Mouse (Mus musculus) G1E (cell line): ENCODE results near the gene Gm21748. TPM values are rescaled to one million over a fixed set of nuclear protein-coding genes. Genes with fewer than 3 reads are reported as not detected.
"Not testable (repeated sequence)": the region's sequence is repeated elsewhere in the genome, so short reads cannot be mapped to it uniquely, and the experiment has no call there.

Experiments
- ATAC-seq: 2 replicates; pipeline ENCODE4 v1.8.0; 2016; ENCODE audit warnings: mild to moderate bottlenecking; ENCODE audit not compliant: insufficient number of reproducible peaks, poor library complexity, low FRiP score, severe bottlenecking; ENCODE audit errors: extremely low read depth
- DNase-seq: peaks from one replicate; pipeline ENCODE4 v3.0.0; 2012; ENCODE audit warnings: low spot score
- H3K27me3 ChIP-seq: 2 replicates; pipeline ENCODE4 v1.6.1; 2012; ENCODE audit warnings: mild to moderate bottlenecking, low read length, inconsistent platforms; ENCODE audit not compliant: insufficient read depth
- H3K36me3 ChIP-seq: replicated peaks from 2 replicates; pipeline ENCODE3; 2012; ENCODE audit warnings: mild to moderate bottlenecking, inconsistent platforms
- H3K4me1 ChIP-seq: 2 replicates; pipeline ENCODE4 v1.6.1; 2012; ENCODE audit warnings: low read depth, low read length, inconsistent platforms, mixed read lengths; ENCODE audit not compliant: insufficient read depth
- H3K4me3 ChIP-seq: 2 replicates; pipeline ENCODE4 v1.5.1; 2012; ENCODE audit warnings: low read depth, mild to moderate bottlenecking, inconsistent platforms, low read length, moderate library complexity, mixed read lengths
- H3K9me3 ChIP-seq: replicated peaks from 2 replicates; pipeline ENCODE4 v1.6.1; 2012; ENCODE audit warnings: inconsistent platforms
- polyA plus RNA-seq: library from polyadenylated mRNA; stranded (reverse); fragments of >175 nt; gene quantifications from 2 replicates; pipeline ENCODE4 v1.2.3, GENCODE M21; 2012
- total RNA-seq, 2 experiments: library from RNA; stranded (forward) in 1 of 2; stranded (reverse) in 1 of 2; fragments of 200-1000 nt in 1 of 2; fragments of >200 nt in 1 of 2; fragmentation: Nextera tagmentation in 1 of 2; gene quantifications; 2 replicates each; pipeline ENCODE4 v1.2.3; 2014 to 2017

Gm21748 gene
- not detected in 2 replicates for total RNA-seq (2014; fragmentation: Nextera tagmentation)
- total RNA-seq (2017) = not detected in 2 replicates
- polyA plus RNA-seq = not detected in 2 replicates

- not testable (repeated sequence) for H3K27me3 ChIP-seq, DNase-seq, H3K4me1 ChIP-seq, H3K36me3 ChIP-seq, H3K4me3 ChIP-seq, H3K9me3 ChIP-seq, ATAC-seq
These were observed at the start of gene Gm21748 for GRCm38 (mm10) chrY:90839077-90839476. Gene Gm21748 (minus strand): TSS chrY:90839177.

Other genes starting within 250 kb of the Gm21748 start
- gene Gm21860, start 84.4 kb downstream of the Gm21748 start, total RNA-seq (2014; fragmentation: Nextera tagmentation) = not detected in 2 replicates
- gene Gm21860, start 84.4 kb downstream of the Gm21748 start, total RNA-seq (2017) = not detected in 2 replicates
- not detected in 2 replicates for gene Gm21860, start 84.4 kb downstream of the Gm21748 start, polyA plus RNA-seq
- gene Gm47283, start 54.4 kb downstream of the Gm21748 start, total RNA-seq (2014; fragmentation: Nextera tagmentation) = not detected in 2 replicates
- not detected in 2 replicates for gene Gm47283, start 54.4 kb downstream of the Gm21748 start, total RNA-seq (2017)
- gene Gm47283, start 54.4 kb downstream of the Gm21748 start, polyA plus RNA-seq = not detected in 2 replicates